Mouse (Mus musculus): ENCODE measurements around the gene Gm42372. TPM values are rescaled to one million over a fixed set of nuclear protein-coding genes. Genes with fewer than 3 reads are reported as not detected.

Gm42372 gene
- total RNA-seq, 2 experiments from 2014 or later = 1.6 to 2.0 TPM

- no peak for DNase-seq (ENCODE audit: low spot score in 2 of 2)
Observed at GRCm38 (mm10) chr7:17030239-17030638, 47.4 kb downstream of the Gm42372 start.

Other genes with a start within 250 kb of the Gm42372 start
- gene Ap2s1, start 244.7 kb upstream of the Gm42372 start, total RNA-seq (2021) = 100 to 1,000 TPM; 120 to 146 TPM
- 100 to 1,000 TPM in 1 of 2 experiments, 10 to 100 TPM in 1; 89.3 to 253 TPM for gene Slc1a5, start 201.7 kb upstream of the Gm42372 start, total RNA-seq (2021)
- gene Strn4, start 167.2 kb upstream of the Gm42372 start, total RNA-seq (2021) = 10 to 100 TPM; 67.7 to 69.3 TPM
- 10 to 100 TPM; 23.7 to 25.2 TPM for gene Fkrp, start 166.4 kb upstream of the Gm42372 start, total RNA-seq (2021)
- gene Prkd2, start 140.2 kb upstream of the Gm42372 start, total RNA-seq (2021) = 10 to 100 TPM; 13.9 to 23.3 TPM
- gene Dact3, start 107.8 kb upstream of the Gm42372 start, total RNA-seq (2021) = 1 to 10 TPM; 3.1 to 3.8 TPM
- gene Gng8, start 91.3 kb upstream of the Gm42372 start, total RNA-seq (2021) = under 1 TPM in 1 of 2 experiments, not detected in 1; 0.35 TPM
- gene Ptgir, start 76.6 kb upstream of the Gm42372 start, total RNA-seq (2021) = 1 to 10 TPM in 1 of 2 experiments, under 1 TPM in 1; 0.96 to 1.1 TPM
- 100 to 1,000 TPM; 227 to 234 TPM for gene Calm3, start 59.0 kb upstream of the Gm42372 start, total RNA-seq (2021)
- gene Pnmal2, start 38.4 kb upstream of the Gm42372 start, total RNA-seq (2021) = 10 to 100 TPM; 24.4 to 33.3 TPM
- 1 to 10 TPM; 3.5 to 4.0 TPM for gene Pnmal1, start 23.4 kb upstream of the Gm42372 start, total RNA-seq (2021)
- gene Ccdc8, start 9.6 kb downstream of the Gm42372 start, total RNA-seq (2021) = 10 to 100 TPM; 18.3 TPM
- 10 to 100 TPM; 88.9 to 95.2 TPM for gene Ppp5c, start 44.8 kb downstream of the Gm42372 start, total RNA-seq (2021)
- 1 to 10 TPM; 3.4 to 4.3 TPM for gene Hif3a, start 79.3 kb downstream of the Gm42372 start, total RNA-seq (2021)
- gene Psg16, start 91.0 kb downstream of the Gm42372 start, total RNA-seq (2021) = under 1 TPM; 0.32 to 0.33 TPM
- gene Ceacam3, start 167.2 kb downstream of the Gm42372 start, total RNA-seq (2021) = not detected
- gene Psg29, start 220.4 kb downstream of the Gm42372 start, total RNA-seq (2021) = under 1 TPM; 0.06 to 0.10 TPM